Mouse (Mus musculus) kidney, postnatal 36 days (tissue): ENCODE results near the gene Tbc1d17.

Experiments used
- DNase-seq, 2 experiments: peaks; one replicate each; pipeline ENCODE4 v3.0.0; 2021 to 2022; ENCODE audit warnings: mixed read lengths in 2 of 2

Tbc1d17 gene

GRCm38 (mm10) chr7:44852259-44853027, 3.6 kb upstream of the Tbc1d17 start:
- DNase-seq: no peak

GRCm38 (mm10) chr7:44851625-44852234, 2.9 kb upstream of the Tbc1d17 start:
- DNase-seq: no peak

- DNase-seq: no peak
Measured at GRCm38 (mm10) chr7:44850789-44851624, 2.1 kb upstream of the Tbc1d17 start.

GRCm38 (mm10) chr7:44850146-44850545, 1.3 kb upstream of the Tbc1d17 start:
- DNase-seq: peak; percentile 82 to 91

- peak; percentile 94 for DNase-seq
Measured at GRCm38 (mm10) chr7:44849416-44850111, 685 bp upstream of the Tbc1d17 start.

- no peak for DNase-seq
Measured at GRCm38 (mm10) chr7:44847772-44848171, 1.1 kb downstream of the Tbc1d17 start.

GRCm38 (mm10) chr7:44846804-44847203, 2.1 kb downstream of the Tbc1d17 start:
- DNase-seq: no peak

- DNase-seq: no peak
Measured at GRCm38 (mm10) chr7:44845006-44845405, 3.9 kb downstream of the Tbc1d17 start.

GRCm38 (mm10) chr7:44841825-44842463, 6.9 kb downstream of the Tbc1d17 start:
- DNase-seq: no peak

- no peak for DNase-seq
Measured at GRCm38 (mm10) chr7:44840426-44840825, 8.5 kb downstream of the Tbc1d17 start.

- DNase-seq: peak in 1 of 2 experiments; percentile 59
Measured at GRCm38 (mm10) chr7:44839491-44840191, 9.2 kb downstream of the Tbc1d17 start.

GRCm38 (mm10) chr7:44839171-44839490, 9.7 kb downstream of the Tbc1d17 start:
- DNase-seq: no peak

- DNase-seq: no peak
Measured at GRCm38 (mm10) chr7:44838073-44838472, 10.8 kb downstream of the Tbc1d17 start.

- no peak for DNase-seq
Measured at GRCm38 (mm10) chr7:44836423-44837053, 12.3 kb downstream of the Tbc1d17 start.

- DNase-seq: peak in 1 of 2 experiments; percentile 65
Measured at GRCm38 (mm10) chr7:44836016-44836404, 12.9 kb downstream of the Tbc1d17 start.

GRCm38 (mm10) chr7:44835373-44836015, 13.4 kb downstream of the Tbc1d17 start:
- no peak for DNase-seq

GRCm38 (mm10) chr7:44832763-44833162, 16.1 kb downstream of the Tbc1d17 start:
- DNase-seq: no peak

- no peak for DNase-seq
Measured at GRCm38 (mm10) chr7:44828706-44829105, 20.2 kb downstream of the Tbc1d17 start.

GRCm38 (mm10) chr7:44826771-44827170, 22.1 kb downstream of the Tbc1d17 start:
- no peak for DNase-seq

GRCm38 (mm10) chr7:44824872-44825271, 24.0 kb downstream of the Tbc1d17 start:
- peak; percentile 74 to 92 for DNase-seq

GRCm38 (mm10) chr7:44823409-44823808, 25.5 kb downstream of the Tbc1d17 start:
- DNase-seq: no peak
